Mouse (Mus musculus): Measurements from ENCODE around the gene Rtn2. TPM values are rescaled to one million over a fixed set of nuclear protein-coding genes. Genes with fewer than 3 reads are reported as not detected.
A peak's percentile ranks its signal among the peaks of the same experiment; 100 is the strongest.

Rtn2 gene
- polyA plus RNA-seq, 1 experiment from 2014 or later, result 16.6 TPM

DNA sequence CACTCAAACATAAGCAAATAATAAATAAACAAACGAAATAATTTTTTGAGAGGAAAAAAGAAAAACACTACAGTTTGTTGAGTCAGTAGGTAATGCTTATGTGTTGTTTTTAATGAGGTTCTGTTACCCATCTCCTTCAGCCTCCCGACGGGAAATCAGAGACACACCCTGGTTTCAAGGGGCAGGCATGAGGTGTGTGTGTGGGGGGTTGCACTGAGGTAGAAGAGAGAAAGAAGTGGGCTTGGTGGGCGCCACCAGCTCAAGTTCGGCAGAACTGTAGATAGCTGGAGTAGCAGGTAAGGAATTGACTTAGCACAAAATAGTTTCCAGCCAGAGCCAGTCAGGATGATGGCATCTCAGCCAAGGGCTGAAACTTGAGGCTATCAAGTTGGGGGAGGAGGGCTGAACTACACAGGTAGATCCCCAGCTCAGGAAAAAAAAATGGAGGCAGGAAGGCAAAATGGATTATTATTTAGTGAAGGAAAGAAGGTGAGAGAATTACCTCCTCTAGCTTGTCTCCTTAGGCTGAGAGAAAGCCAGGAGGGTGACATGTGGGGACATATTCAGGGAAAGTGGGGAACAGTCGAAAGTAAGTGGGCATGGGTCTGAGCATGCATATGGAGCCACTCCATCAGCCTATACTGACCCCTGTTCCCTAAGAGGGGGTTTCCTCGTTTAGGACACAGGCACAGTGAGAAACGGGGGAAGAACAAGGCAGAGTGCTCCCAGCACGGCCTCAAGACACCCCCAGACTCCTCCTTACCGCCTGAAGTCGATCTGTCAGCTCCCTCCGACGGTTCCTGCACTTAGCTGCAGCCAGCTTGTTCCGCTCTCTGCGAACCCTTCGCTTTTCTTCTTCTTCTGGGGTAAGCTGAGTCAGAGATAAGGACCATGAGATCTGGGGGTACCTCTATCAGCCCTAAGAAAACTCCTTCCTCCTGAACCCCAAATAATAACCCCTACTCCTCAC is 23.7 kb downstream of the Rtn2 start:
- Histone ChIP-seq H3K4me3 (no peak overlapping the region; the same call in 1 of the 2 replicates), H3K27me3 (replicated peaks; ENCODE audit: low read depth, poor library complexity, severe bottlenecking) (peaks cover 76% of the 10 kb centered on the region), H3K27ac (replicated peaks) (no peak overlapping the region), H3K9me3 (no peaks in the 10 kb centered on the region), H3K4me1 (peaks cover 61% of the 10 kb centered on the region), H3K36me3 (replicated peaks) (no peaks in the 10 kb centered on the region)
- WGBS, result 48% methylated on average over 16 of the region's 16 CpGs
- no peak for DNase-seq (ENCODE audit: low spot score)

DNA sequence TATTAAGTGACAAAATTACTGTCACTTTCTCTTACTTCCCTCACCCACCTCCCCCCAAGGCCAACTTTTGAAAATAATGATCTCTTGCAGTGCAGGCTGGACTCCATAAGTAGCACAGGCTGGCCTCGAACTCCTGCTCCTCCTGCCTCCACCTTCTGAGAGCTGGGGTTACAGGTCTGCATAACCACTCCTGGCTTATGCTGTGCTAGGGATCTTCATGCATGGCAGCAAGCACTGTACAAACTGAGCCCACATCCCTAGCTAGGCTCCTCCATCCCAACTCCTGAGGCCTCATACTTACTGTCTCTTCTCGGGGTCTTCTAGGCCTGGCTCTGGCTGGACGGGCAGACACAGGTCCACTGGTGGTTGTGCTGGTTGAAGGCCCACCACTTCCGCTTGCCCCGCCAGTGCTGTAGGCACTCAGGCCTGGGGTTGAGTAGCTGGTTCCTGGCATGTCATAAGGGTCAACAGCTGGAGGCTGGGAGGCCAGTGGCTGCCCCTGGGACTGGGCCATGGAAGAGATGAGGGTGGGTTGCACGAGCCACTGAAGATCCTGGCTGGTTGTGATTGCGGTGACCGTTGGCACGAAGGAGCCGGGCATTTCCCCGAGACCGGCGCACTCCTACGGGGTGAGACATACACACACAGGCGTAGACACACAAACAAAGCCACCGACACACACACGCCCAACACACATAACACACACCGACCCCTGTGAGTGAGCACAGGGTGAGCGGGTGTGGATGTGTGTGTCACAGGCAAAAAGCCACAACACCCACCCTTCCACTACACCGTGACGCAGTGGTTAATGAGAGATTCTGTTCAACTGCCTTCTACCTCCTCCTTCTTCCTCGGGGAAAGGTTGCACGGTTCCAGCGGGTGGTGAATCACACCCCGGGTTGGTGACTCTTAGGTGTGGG is 24.7 kb downstream of the Rtn2 start:
- Histone ChIP-seq H3K36me3 (replicated peaks) (no peaks in the 10 kb centered on the region), H3K9me3 (no peaks in the 10 kb centered on the region), H3K27ac (replicated peaks) (no peak overlapping the region), H3K4me1 (peaks cover 52% of the 10 kb centered on the region), H3K4me3 (peak overlapping the region; percentile 82), H3K27me3 (replicated peaks; ENCODE audit: low read depth, poor library complexity, severe bottlenecking) (peaks cover 72% of the 10 kb centered on the region)
- no peak for DNase-seq (ENCODE audit: low spot score)
- 66% methylated on average over 25 of the region's 25 CpGs for WGBS

DNA sequence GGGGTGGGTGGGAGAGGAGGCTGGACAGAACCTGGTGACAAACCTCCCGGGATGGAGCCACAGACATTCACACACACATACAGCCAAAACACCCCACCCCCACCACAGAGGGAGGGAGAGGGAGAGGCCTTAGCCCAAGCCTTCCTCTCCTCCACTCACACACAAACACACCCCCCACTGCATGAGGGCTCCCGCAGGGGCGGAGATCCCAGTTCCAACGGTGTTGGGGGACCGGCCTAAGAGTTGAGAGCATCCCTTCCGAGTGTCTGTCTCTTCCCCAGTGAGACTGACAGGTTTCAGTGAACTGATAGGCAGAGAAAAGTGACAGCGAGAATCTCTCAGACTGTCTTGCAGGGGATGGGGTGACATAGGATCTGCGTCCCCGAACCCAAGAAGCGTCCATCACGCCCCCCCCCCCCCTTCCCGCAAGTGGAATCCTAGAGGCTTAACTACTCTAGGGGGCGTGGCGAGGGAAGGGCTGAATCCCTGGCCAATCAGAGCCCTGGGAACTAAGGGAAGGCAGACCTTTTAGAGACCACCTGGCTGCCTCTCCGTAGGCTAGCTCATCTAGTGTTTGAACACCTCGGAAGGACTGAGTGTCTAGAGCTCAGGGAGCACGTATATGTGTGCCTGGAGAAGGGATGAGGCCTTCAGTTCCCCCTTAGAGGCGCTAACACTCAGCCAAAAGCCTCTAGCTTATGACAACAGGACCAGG is 25.5 kb downstream of the Rtn2 start:
- DNase-seq (ENCODE audit: low spot score), result peak; percentile 73
- Histone ChIP-seq H3K27me3 (replicated peaks; ENCODE audit: low read depth, poor library complexity, severe bottlenecking) (peaks cover 65% of the 10 kb centered on the region), H3K36me3 (replicated peaks) (no peaks in the 10 kb centered on the region), H3K4me3 (peak overlapping the region; percentile 82), H3K9me3 (no peaks in the 10 kb centered on the region), H3K4me1 (peaks cover 50% of the 10 kb centered on the region), H3K27ac (replicated peaks) (peak overlapping the region; percentile 63; the same call in 1 of the 2 replicates)
- WGBS, result 2% methylated on average over 18 of the region's 18 CpGs

DNA sequence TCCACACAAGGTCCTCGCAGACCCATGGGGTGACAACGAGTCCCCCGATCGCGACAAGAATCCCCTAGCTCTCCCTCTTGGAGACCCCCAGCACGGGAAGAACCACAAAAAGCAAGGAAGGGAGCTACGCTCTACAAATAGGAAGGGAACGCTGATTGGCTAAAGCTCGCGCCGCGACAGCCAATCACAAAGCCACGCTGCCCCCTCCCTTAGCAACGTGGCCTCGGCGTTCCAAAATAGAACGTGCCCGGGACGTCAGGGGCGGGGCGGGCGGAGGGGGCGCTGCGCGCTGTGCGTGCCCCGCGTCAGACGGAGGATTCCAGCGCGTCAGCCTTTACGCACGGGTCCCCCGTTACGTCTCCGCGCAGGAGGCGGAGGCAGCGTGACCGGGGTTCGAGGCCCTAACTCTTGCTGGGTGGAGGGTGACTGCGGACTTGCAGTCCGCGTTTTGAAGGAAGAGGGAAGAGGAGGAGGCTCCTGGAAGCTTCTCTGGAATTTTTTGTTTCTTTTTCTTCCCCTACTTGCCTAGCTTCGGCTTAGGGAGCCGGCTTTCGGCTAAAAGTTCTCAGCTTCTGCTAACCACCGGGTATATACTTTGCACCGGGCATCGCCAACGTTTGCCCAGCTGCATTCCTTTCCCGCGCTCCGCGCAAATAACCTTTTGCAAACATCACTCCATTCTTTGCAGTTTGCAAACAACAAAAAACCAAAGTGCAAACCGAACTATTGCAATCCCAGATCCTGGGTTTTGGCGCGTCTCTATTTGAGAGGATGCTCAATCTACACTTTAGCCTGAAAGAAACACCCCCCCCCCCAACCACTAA is 26.2 kb downstream of the Rtn2 start:
- peak overlapping the region; percentile 82 for H3K4me3 ChIP-seq
- H3K27me3 ChIP-seq (replicated peaks; ENCODE audit: low read depth, poor library complexity, severe bottlenecking), result peaks cover 64% of the 10 kb centered on the region
- H3K36me3 ChIP-seq (replicated peaks), result no peaks in the 10 kb centered on the region
- H3K27ac ChIP-seq (replicated peaks), result peak overlapping the region; percentile 63; the same call in 1 of the 2 replicates
- WGBS, result under 1% methylated on average over 58 of the region's 58 CpGs
- peaks cover 46% of the 10 kb centered on the region for H3K4me1 ChIP-seq
- peak; percentile 98 for DNase-seq (ENCODE audit: low spot score)
- H3K9me3 ChIP-seq, result no peaks in the 10 kb centered on the region

- Histone ChIP-seq H3K27me3 (replicated peaks; ENCODE audit: low read depth, poor library complexity, severe bottlenecking) (peaks cover 64% of the 10 kb centered on the region), H3K36me3 (replicated peaks) (no peaks in the 10 kb centered on the region), H3K4me3 (peak overlapping the region; percentile 82), H3K9me3 (no peaks in the 10 kb centered on the region), H3K27ac (replicated peaks) (peak overlapping the region; percentile 63), H3K4me1 (peaks cover 39% of the 10 kb centered on the region)
- DNase-seq (ENCODE audit: low spot score), result no peak
- 1% methylated on average over 48 of the region's 48 CpGs for WGBS
These were observed 27.0 kb downstream of the Rtn2 start for GRCm38 (mm10) chr7:19309278-19309883.

- Histone ChIP-seq H3K4me3 (peak within 1 kb of the TSS; percentile 82), H3K27me3 (replicated peaks; ENCODE audit: low read depth, poor library complexity, severe bottlenecking) (peaks cover 62% of the 10 kb centered on the region), H3K27ac (replicated peaks) (peak within 1 kb of the TSS; percentile 67), H3K36me3 (replicated peaks) (no peaks in the 10 kb centered on the region), H3K9me3 (no peaks in the 10 kb centered on the region), H3K4me1 (peaks cover 32% of the 10 kb centered on the region)
- peak; percentile 95 for DNase-seq (ENCODE audit: low spot score)
- under 1% methylated on average over 49 of the region's 49 CpGs for WGBS
These were observed 27.6 kb downstream of the Rtn2 start, which contains the start of gene Fosb for GRCm38 (mm10) chr7:19309884-19310641. Gene Fosb, minus strand, starts transcription at chr7:19310051.

DNA sequence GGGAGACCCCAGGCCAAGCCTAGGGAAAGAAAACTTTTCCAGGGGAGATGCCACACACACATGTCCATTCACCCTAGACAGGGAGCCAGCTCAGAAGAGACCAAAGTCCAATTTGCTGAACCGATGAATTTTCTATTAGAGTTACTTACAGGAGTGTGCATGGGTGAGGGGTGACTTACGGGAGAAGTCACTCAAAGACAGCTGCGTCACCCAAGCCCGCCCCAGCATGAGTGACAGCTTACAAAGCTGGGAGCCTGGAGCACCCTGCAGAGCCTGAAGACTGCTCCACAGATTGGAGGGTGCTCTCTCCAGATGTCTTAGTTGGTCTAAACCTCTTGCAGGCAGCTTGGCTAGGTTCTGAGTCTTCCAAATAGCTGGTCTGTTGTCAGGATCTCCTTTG is 29.6 kb downstream of the Rtn2 start:
- H3K4me1 ChIP-seq, result peaks cover 33% of the 10 kb centered on the region
- no peak overlapping the region for H3K4me3 ChIP-seq
- 46% methylated on average over 4 of the region's 4 CpGs for WGBS
- H3K36me3 ChIP-seq (replicated peaks), result no peaks in the 10 kb centered on the region
- H3K9me3 ChIP-seq, result no peaks in the 10 kb centered on the region
- H3K27ac ChIP-seq (replicated peaks), result no peak overlapping the region
- DNase-seq (ENCODE audit: low spot score), result no peak
- H3K27me3 ChIP-seq (replicated peaks; ENCODE audit: low read depth, poor library complexity, severe bottlenecking), result peaks cover 62% of the 10 kb centered on the region

GRCm38 (mm10) chr7:19314033-19314432 is 31.6 kb downstream of the Rtn2 start:
- Histone ChIP-seq H3K27me3 (replicated peaks; ENCODE audit: low read depth, poor library complexity, severe bottlenecking) (peaks cover 71% of the 10 kb centered on the region), H3K36me3 (replicated peaks) (no peaks in the 10 kb centered on the region), H3K4me1 (peaks cover 18% of the 10 kb centered on the region), H3K9me3 (no peaks in the 10 kb centered on the region), H3K4me3 (no peak overlapping the region), H3K27ac (replicated peaks) (no peak overlapping the region)
- 54% methylated on average over 5 of the region's 5 CpGs for WGBS
- no peak for DNase-seq (ENCODE audit: low spot score)

DNA sequence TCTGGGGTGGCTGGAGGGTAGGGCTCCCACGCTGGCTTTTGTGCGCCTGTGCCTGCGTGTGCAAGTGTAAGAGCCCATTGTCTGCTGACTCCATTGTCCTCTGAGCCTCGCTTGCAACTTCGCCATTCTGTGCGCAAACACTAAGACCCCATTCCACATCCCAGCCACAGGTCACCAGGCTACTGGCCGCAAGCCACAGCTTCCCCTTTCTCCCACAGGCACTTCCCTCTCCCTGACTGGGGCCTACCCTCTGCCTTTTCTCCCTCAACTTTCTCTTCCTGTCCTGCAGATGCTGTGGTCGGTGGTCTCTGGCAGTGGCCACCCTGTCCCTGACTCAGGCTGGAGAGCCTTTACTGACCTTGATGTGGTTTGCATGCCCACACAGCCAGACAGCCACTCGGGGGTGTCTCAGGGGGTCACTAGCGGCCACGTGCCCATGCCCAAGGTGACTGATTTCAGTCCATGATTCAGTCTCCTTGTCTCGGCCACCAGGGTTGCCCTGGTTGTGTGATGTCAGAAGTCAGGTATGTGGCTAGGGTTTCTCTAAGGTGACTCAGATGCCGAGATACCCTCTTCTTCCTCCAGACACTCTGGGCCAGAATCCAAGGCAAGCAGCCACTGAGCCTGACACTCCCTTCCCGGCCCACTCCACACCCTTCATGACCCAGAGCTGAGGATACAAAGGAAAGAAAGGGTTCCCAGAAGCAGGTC is 34.2 kb downstream of the Rtn2 start:
- H3K4me3 ChIP-seq, result no peak overlapping the region
- DNase-seq (ENCODE audit: low spot score), result no peak
- 55% methylated on average over 14 of the region's 14 CpGs for WGBS
- H3K27ac ChIP-seq (replicated peaks), result peak overlapping the region; percentile 40; the same call in 1 of the 2 replicates
- H3K4me1 ChIP-seq, result peaks cover 25% of the 10 kb centered on the region
- H3K9me3 ChIP-seq, result no peaks in the 10 kb centered on the region
- peaks cover 80% of the 10 kb centered on the region for H3K27me3 ChIP-seq (replicated peaks; ENCODE audit: low read depth, poor library complexity, severe bottlenecking)
- no peaks in the 10 kb centered on the region for H3K36me3 ChIP-seq (replicated peaks)

DNA sequence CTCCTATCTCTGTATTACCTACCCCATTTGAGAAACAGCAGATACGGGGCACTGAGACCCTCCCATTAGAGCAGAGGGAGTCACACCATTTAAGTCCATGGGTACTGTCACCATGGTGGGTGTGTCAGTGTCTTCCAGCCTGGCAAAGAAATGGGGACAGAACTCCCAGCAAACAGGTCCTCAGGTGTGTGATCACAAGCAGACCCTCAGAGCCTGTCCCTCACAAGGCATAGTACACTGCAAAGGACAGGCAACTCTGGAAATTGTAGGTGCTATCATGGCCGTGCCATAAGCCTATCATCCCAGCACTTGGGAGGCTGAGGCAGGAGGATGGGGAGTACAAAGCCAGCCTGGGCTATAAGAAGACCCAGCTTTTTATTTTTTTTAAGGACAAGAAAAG is 35.8 kb downstream of the Rtn2 start:
- no peaks in the 10 kb centered on the region for H3K9me3 ChIP-seq
- WGBS, result 74% methylated on average over 2 of the region's 2 CpGs

More for the DNA sequence above, 35.8 kb downstream of the Rtn2 start:
- DNase-seq (ENCODE audit: low spot score), result no peak
- Histone ChIP-seq H3K27ac (replicated peaks) (no peak overlapping the region), H3K36me3 (replicated peaks) (no peaks in the 10 kb centered on the region), H3K27me3 (replicated peaks; ENCODE audit: low read depth, poor library complexity, severe bottlenecking) (peaks cover 84% of the 10 kb centered on the region), H3K4me1 (peaks cover 31% of the 10 kb centered on the region), H3K4me3 (no peak overlapping the region)

Data from embryonic facial prominence, embryonic 10.5 days (tissue).